Mouse (Mus musculus) hindbrain, embryonic 12.5 days (tissue): ENCODE measurements at regions not wholly inside any gene's neighbourhood (a gene's known extent, or its start where the extent isn't known, plus 50 kb on each side); places are given as distances from the start of the nearest gene placed in this dataset.

Source experiments
- ATAC-seq: fragments of 200-750 bp; cut with Nextera tagmentation; 2 replicates; pipeline ENCODE4 v1.8.0; 2017; ENCODE audit warnings: moderate TSS enrichment; ENCODE audit not compliant: low FRiP score
- H3K27ac ChIP-seq: fragments of 300-500 bp; sonication (generic); 2 replicates; pipeline ENCODE4 v1.5.1; 2016; ENCODE audit warnings: mild to moderate bottlenecking
- H3K27me3 ChIP-seq: fragments of 300-500 bp; sonication (generic); 2 replicates; pipeline ENCODE4 v1.6.1; 2016; ENCODE audit warnings: mild to moderate bottlenecking
- H3K36me3 ChIP-seq: fragments of 300-500 bp; sonication (generic); 2 replicates; pipeline ENCODE4 v1.6.1; 2016; ENCODE audit warnings: mild to moderate bottlenecking
- H3K4me1 ChIP-seq: fragments of 300-500 bp; sonication (generic); 2 replicates; pipeline ENCODE4 v1.6.1; 2016
- H3K4me2 ChIP-seq: fragments of 300-500 bp; sonication (generic); replicated peaks from 2 replicates; pipeline ENCODE4 v1.6.1; 2016; ENCODE audit warnings: mild to moderate bottlenecking
- H3K4me3 ChIP-seq: fragments of 300-500 bp; sonication (generic); 2 replicates; pipeline ENCODE4 v1.5.1; 2016; ENCODE audit warnings: mild to moderate bottlenecking
- H3K9ac ChIP-seq: fragments of 300-500 bp; sonication (generic); 2 replicates; pipeline ENCODE4 v1.6.1; 2016; ENCODE audit warnings: mild to moderate bottlenecking, moderate library complexity
- H3K9me3 ChIP-seq: fragments of 300-500 bp; sonication (generic); replicated peaks from 2 replicates; pipeline ENCODE4 v1.6.1; 2016; ENCODE audit warnings: mild to moderate bottlenecking
- WGBS: fragments of 180-500 bp; shearing (Covaris S2); methylation state at CpG from one replicate; pipeline ENCODE4 v1.1.7; 2016; 5-methylcytosine and 5-hydroxymethylcytosine counted together

- ATAC-seq = no peak
- Histone ChIP-seq H3K36me3 (no peaks in the 10 kb centered on the region), H3K4me3 (no peak overlapping the region), H3K9ac (no peak overlapping the region), H3K9me3 (peaks cover 6% of the 10 kb centered on the region), H3K4me1 (no peaks in the 10 kb centered on the region), H3K27ac (no peak overlapping the region), H3K4me2 (no peak overlapping the region), H3K27me3 (no peaks in the 10 kb centered on the region)
- WGBS = 86% methylated on average over 3 of the region's 3 CpGs
These were observed 54.7 kb upstream of the Spdye4c start for GRCm38 (mm10) chr2:128536294-128536693.

- no peak overlapping the region for H3K9ac ChIP-seq
- WGBS = 84% methylated on average over 6 of the region's 6 CpGs
- ATAC-seq = no peak
These were observed 53.6 kb upstream of the Spdye4c start for GRCm38 (mm10) chr2:128537425-128537824.

GRCm38 (mm10) chr2:128538736-128539135, 52.3 kb upstream of the Spdye4c start:
- no peaks in the 10 kb centered on the region for H3K4me1 ChIP-seq
- no peak overlapping the region for H3K4me2 ChIP-seq
- H3K27me3 ChIP-seq = no peaks in the 10 kb centered on the region
- ATAC-seq = no peak
- H3K9me3 ChIP-seq = no peaks in the 10 kb centered on the region
- WGBS = 92% methylated on average over 8 of the region's 8 CpGs
- H3K9ac ChIP-seq = no peak overlapping the region
- no peaks in the 10 kb centered on the region for H3K36me3 ChIP-seq
- no peak overlapping the region for H3K27ac ChIP-seq
- no peak overlapping the region for H3K4me3 ChIP-seq

More at GRCm38 (mm10) chr2:128537425-128537824, 53.6 kb upstream of the Spdye4c start:
- Histone ChIP-seq H3K4me1 (no peaks in the 10 kb centered on the region), H3K4me2 (no peak overlapping the region), H3K9me3 (peaks cover 6% of the 10 kb centered on the region), H3K36me3 (no peaks in the 10 kb centered on the region), H3K27ac (no peak overlapping the region), H3K4me3 (no peak overlapping the region), H3K27me3 (no peaks in the 10 kb centered on the region)
